Mouse (Mus musculus): Measurements from ENCODE around the gene Ooep. TPM values are rescaled to one million over a fixed set of nuclear protein-coding genes. Genes with fewer than 3 reads are reported as not detected.

Gene Ooep
- polyA plus RNA-seq, 1 experiment from 2014 or later, result not detected

GRCm38 (mm10) chr9:78395630-78396351 is 17.3 kb upstream of the Ooep start, which contains the start of gene Ddx43:
Gene Ddx43 (plus strand): TSS chr9:78395777.
- H3K4me3 ChIP-seq (ENCODE audit: low read depth, low read length), result peak within 1 kb of the TSS; percentile 39
- 6% methylated on average over 79 of the region's 93 CpGs for WGBS (ENCODE audit: insufficient replicate concordance)
- no peak for TF ChIP-seq CTCF (IDR thresholded peaks at IDR 0.05; ENCODE audit: low read depth)
- TF ChIP-seq EP300 (IDR thresholded peaks at IDR 0.05; ENCODE audit: low read depth), result no peak
- peaks cover 7% of the 10 kb centered on the region for H3K4me1 ChIP-seq (ENCODE audit: insufficient read depth)
- H3K36me3 ChIP-seq (replicated peaks; ENCODE audit: insufficient read depth, low read length), result no peaks in the 10 kb centered on the region
- peak; percentile 58 for DNase-seq
- H3K27me3 ChIP-seq (ENCODE audit: insufficient read depth, low read length), result peaks cover 54% of the 10 kb centered on the region
- no peak within 1 kb of the TSS for H3K9ac ChIP-seq (replicated peaks)
- H3K27ac ChIP-seq (ENCODE audit: low read depth), result no peak within 1 kb of the TSS
- peak within 1 kb of the TSS; percentile 64 for H3K4me2 ChIP-seq (ENCODE audit: low read depth, low read length)
- H3K9me3 ChIP-seq (ENCODE audit: low read length), result no peaks in the 10 kb centered on the region
- ATAC-seq, result peak; percentile 56

- 37% methylated on average over 11 of the region's 11 CpGs for WGBS (ENCODE audit: insufficient replicate concordance)
- TF ChIP-seq EP300 (IDR thresholded peaks at IDR 0.05; ENCODE audit: low read depth) (no peak), CTCF (IDR thresholded peaks at IDR 0.05; ENCODE audit: low read depth) (no peak)
- no peak overlapping the region for H3K27ac ChIP-seq (ENCODE audit: low read depth)
- H3K4me3 ChIP-seq (ENCODE audit: low read depth, low read length), result peak overlapping the region; percentile 39
- peak overlapping the region; percentile 64; the same call in 1 of the 2 replicates for H3K4me2 ChIP-seq (ENCODE audit: low read depth, low read length)
- no peak for ATAC-seq
- peaks cover 54% of the 10 kb centered on the region for H3K27me3 ChIP-seq (ENCODE audit: insufficient read depth, low read length)
- no peaks in the 10 kb centered on the region for H3K9me3 ChIP-seq (ENCODE audit: low read length)
- H3K36me3 ChIP-seq (replicated peaks; ENCODE audit: insufficient read depth, low read length), result no peaks in the 10 kb centered on the region
- peaks cover 7% of the 10 kb centered on the region for H3K4me1 ChIP-seq (ENCODE audit: insufficient read depth)
- no peak overlapping the region for H3K9ac ChIP-seq (replicated peaks)
- no peak for DNase-seq
These were observed 16.7 kb upstream of the Ooep start for GRCm38 (mm10) chr9:78395244-78395629.

GRCm38 (mm10) chr9:78394602-78395001 is 16.1 kb upstream of the Ooep start:
- WGBS (ENCODE audit: insufficient replicate concordance), result 62% methylated on average over 7 of the region's 7 CpGs
- Histone ChIP-seq H3K4me3 (ENCODE audit: low read depth, low read length) (no peak overlapping the region), H3K27ac (ENCODE audit: low read depth) (no peak overlapping the region), H3K4me1 (ENCODE audit: insufficient read depth) (peaks cover 7% of the 10 kb centered on the region), H3K9ac (replicated peaks) (no peak overlapping the region), H3K9me3 (ENCODE audit: low read length) (no peaks in the 10 kb centered on the region), H3K36me3 (replicated peaks; ENCODE audit: insufficient read depth, low read length) (no peaks in the 10 kb centered on the region), H3K4me2 (ENCODE audit: low read depth, low read length) (no peak overlapping the region), H3K27me3 (ENCODE audit: insufficient read depth, low read length) (peaks cover 54% of the 10 kb centered on the region)
- no peak for ATAC-seq
- no peak for TF ChIP-seq CTCF (IDR thresholded peaks at IDR 0.05; ENCODE audit: low read depth)
- no peak for TF ChIP-seq EP300 (IDR thresholded peaks at IDR 0.05; ENCODE audit: low read depth)
- DNase-seq, result no peak

- no peak overlapping the region for H3K9ac ChIP-seq (replicated peaks)
- H3K4me3 ChIP-seq (ENCODE audit: low read depth, low read length), result no peak overlapping the region
- peaks cover 54% of the 10 kb centered on the region for H3K27me3 ChIP-seq (ENCODE audit: insufficient read depth, low read length)
- H3K9me3 ChIP-seq (ENCODE audit: low read length), result no peaks in the 10 kb centered on the region
- no peak for DNase-seq
- no peak overlapping the region for H3K4me2 ChIP-seq (ENCODE audit: low read depth, low read length)
- 78% methylated on average over 10 of the region's 10 CpGs for WGBS (ENCODE audit: insufficient replicate concordance)
- no peaks in the 10 kb centered on the region for H3K36me3 ChIP-seq (replicated peaks; ENCODE audit: insufficient read depth, low read length)
- peaks cover 7% of the 10 kb centered on the region for H3K4me1 ChIP-seq (ENCODE audit: insufficient read depth)
- no peak overlapping the region for H3K27ac ChIP-seq (ENCODE audit: low read depth)
- no peak for ATAC-seq
- TF ChIP-seq EP300 (IDR thresholded peaks at IDR 0.05; ENCODE audit: low read depth) (no peak), CTCF (IDR thresholded peaks at IDR 0.05; ENCODE audit: low read depth) (no peak)
These were observed 15.2 kb upstream of the Ooep start for GRCm38 (mm10) chr9:78393741-78394140.

GRCm38 (mm10) chr9:78389981-78390380 is 11.5 kb upstream of the Ooep start:
- H3K4me1 ChIP-seq (ENCODE audit: insufficient read depth), result no peaks in the 10 kb centered on the region
- H3K4me3 ChIP-seq (ENCODE audit: low read depth, low read length), result no peak overlapping the region
- H3K9ac ChIP-seq (replicated peaks), result no peak overlapping the region
- H3K27me3 ChIP-seq (ENCODE audit: insufficient read depth, low read length), result peaks cover 25% of the 10 kb centered on the region
- H3K9me3 ChIP-seq (ENCODE audit: low read length), result no peaks in the 10 kb centered on the region
- TF ChIP-seq EP300 (IDR thresholded peaks at IDR 0.05; ENCODE audit: low read depth), result no peak
- TF ChIP-seq CTCF (IDR thresholded peaks at IDR 0.05; ENCODE audit: low read depth), result no peak
- H3K27ac ChIP-seq (ENCODE audit: low read depth), result no peak overlapping the region
- H3K4me2 ChIP-seq (ENCODE audit: low read depth, low read length), result no peak overlapping the region
- DNase-seq (no peak), ATAC-seq (no peak)
- WGBS (ENCODE audit: insufficient replicate concordance), result 37% methylated on average over 5 of the region's 5 CpGs
- no peaks in the 10 kb centered on the region for H3K36me3 ChIP-seq (replicated peaks; ENCODE audit: insufficient read depth, low read length)

- 70% methylated on average over 7 of the region's 7 CpGs for WGBS (ENCODE audit: insufficient replicate concordance)
- no peak for TF ChIP-seq EP300 (IDR thresholded peaks at IDR 0.05; ENCODE audit: low read depth)
- TF ChIP-seq CTCF (IDR thresholded peaks at IDR 0.05; ENCODE audit: low read depth), result no peak
These were observed 8.4 kb upstream of the Ooep start for GRCm38 (mm10) chr9:78386947-78387346.

More at GRCm38 (mm10) chr9:78386947-78387346, 8.4 kb upstream of the Ooep start:
- Histone ChIP-seq H3K27ac (ENCODE audit: low read depth) (no peak overlapping the region), H3K9me3 (ENCODE audit: low read length) (no peaks in the 10 kb centered on the region), H3K9ac (replicated peaks) (no peak overlapping the region), H3K4me3 (ENCODE audit: low read depth, low read length) (no peak overlapping the region), H3K4me2 (ENCODE audit: low read depth, low read length) (no peak overlapping the region), H3K4me1 (ENCODE audit: insufficient read depth) (no peaks in the 10 kb centered on the region), H3K36me3 (replicated peaks; ENCODE audit: insufficient read depth, low read length) (no peaks in the 10 kb centered on the region), H3K27me3 (ENCODE audit: insufficient read depth, low read length) (no peaks in the 10 kb centered on the region)
- ATAC-seq (no peak), DNase-seq (no peak)

Data from liver, postnatal 0 days (tissue).